Mouse (Mus musculus) limb, embryonic 11.5 days (tissue): ENCODE results near the gene Hbb-bh1. TPM values are rescaled to one million over a fixed set of nuclear protein-coding genes. Genes with fewer than 3 reads are reported as not detected.

Source experiments
- ATAC-seq: fragments of 200-750 bp; cut with Nextera tagmentation; 2 replicates; pipeline ENCODE4 v1.8.0; 2017; ENCODE audit warnings: low read depth; ENCODE audit not compliant: insufficient number of reproducible peaks, low FRiP score, low TSS enrichment
- DNase-seq: peaks from one replicate; pipeline ENCODE4 v3.0.0-alpha.2; 2015; ENCODE audit warnings: low spot score
- H3K27ac ChIP-seq: fragments of 300-500 bp; sonication (generic); replicated peaks from 2 replicates; pipeline ENCODE4 v1.5.1; 2014; ENCODE audit warnings: low read depth, mild to moderate bottlenecking, low read length
- H3K27me3 ChIP-seq: fragments of 300-500 bp; sonication (generic); 2 replicates; pipeline ENCODE4 v1.6.1; 2014; ENCODE audit warnings: mild to moderate bottlenecking, low read length, mixed read lengths; ENCODE audit not compliant: control insufficient read depth, insufficient read depth
- H3K36me3 ChIP-seq: fragments of 300-500 bp; sonication (generic); 2 replicates; pipeline ENCODE4 v1.6.1; 2014; ENCODE audit warnings: mild to moderate bottlenecking, low read length, moderate library complexity, mixed read lengths; ENCODE audit not compliant: control insufficient read depth, insufficient read depth
- H3K4me1 ChIP-seq: fragments of 300-500 bp; sonication (generic); 2 replicates; pipeline ENCODE4 v1.6.1; 2014; ENCODE audit warnings: low read length, mixed read lengths; ENCODE audit not compliant: control insufficient read depth, insufficient read depth
- H3K4me2 ChIP-seq: fragments of 300-500 bp; sonication (generic); 2 replicates; pipeline ENCODE4 v1.6.1; 2014; ENCODE audit warnings: low read depth, mild to moderate bottlenecking, moderate library complexity; ENCODE audit not compliant: severe bottlenecking
- H3K4me3 ChIP-seq: fragments of 300-500 bp; sonication (generic); 2 replicates; pipeline ENCODE4 v1.5.1; 2014; ENCODE audit warnings: low read depth, low read length
- H3K9ac ChIP-seq: fragments of 300-500 bp; sonication (generic); 2 replicates; pipeline ENCODE4 v1.6.1; 2014; ENCODE audit warnings: mild to moderate bottlenecking, low read length
- H3K9me3 ChIP-seq: fragments of 300-500 bp; sonication (generic); 2 replicates; pipeline ENCODE4 v1.6.1; 2016; ENCODE audit warnings: low read length; ENCODE audit not compliant: control insufficient read depth
- WGBS: fragments of 180-500 bp; shearing (Covaris S2); extraction: QIAGEN DNeasy Blood & Tissue Kit; methylation state at CpG from one replicate; pipeline ENCODE4 v1.1.7; 2014; 5-methylcytosine and 5-hydroxymethylcytosine counted together
- polyA plus RNA-seq: library from polyadenylated mRNA; unstranded; fragments of >200 nt; fragmentation: Nextera tagmentation; extraction: Ambion mirVana; gene quantifications from 2 replicates; pipeline ENCODE4 v1.2.1, GENCODE M21; 2014

Hbb-bh1 gene
- 1,749 and 1,831 TPM in 2 replicates for polyA plus RNA-seq

- H3K27me3 ChIP-seq = no peaks in the 10 kb centered on the region
- H3K9ac ChIP-seq = no peak within 1 kb of the TSS
- no peak within 1 kb of the TSS for H3K4me2 ChIP-seq
- ATAC-seq = no peak
- no peak within 1 kb of the TSS for H3K4me3 ChIP-seq
- H3K4me1 ChIP-seq = no peaks in the 10 kb centered on the region
- no peaks in the 10 kb centered on the region for H3K36me3 ChIP-seq
- 88% methylated on average over 2 of the region's 2 CpGs for WGBS
- no peaks in the 10 kb centered on the region for H3K9me3 ChIP-seq
- no peak for DNase-seq
- H3K27ac ChIP-seq = no peak within 1 kb of the TSS
Measured at GRCm38 (mm10) chr7:103843034-103843433, at the start of gene Hbb-bh1. Hbb-bh1 (minus strand) TSS chr7:103843164.

DNA sequence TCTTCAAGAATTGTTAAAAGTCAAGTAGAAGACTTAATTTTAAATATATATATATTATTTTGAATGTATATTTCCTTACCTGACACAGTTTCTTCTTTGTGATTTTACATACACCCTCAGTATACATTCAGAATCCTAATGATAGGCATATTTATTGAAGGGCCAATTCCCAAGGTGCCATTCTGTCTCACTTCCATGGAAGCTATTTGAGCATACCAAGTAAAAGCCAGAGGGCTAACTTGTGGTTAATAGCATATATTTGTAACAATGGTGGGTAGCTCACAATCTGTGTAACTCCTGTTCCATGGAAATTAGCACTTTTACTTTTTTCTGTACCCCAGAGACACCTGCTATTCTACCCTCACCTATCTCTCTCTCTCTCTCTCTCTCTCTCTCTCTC is 43.2 kb upstream of the Hbb-bh1 start, which contains the start of gene Olfr66:
Gene Olfr66, minus strand, starts transcription at position 101 of the 400 bp plus-strand sequence.
- no peak within 1 kb of the TSS for H3K9ac ChIP-seq
- H3K27ac ChIP-seq = no peak within 1 kb of the TSS
- H3K4me1 ChIP-seq = no peaks in the 10 kb centered on the region
- DNase-seq (no peak), ATAC-seq (no peak)
- H3K9me3 ChIP-seq = no peaks in the 10 kb centered on the region
- no peak within 1 kb of the TSS for H3K4me2 ChIP-seq
- no peaks in the 10 kb centered on the region for H3K36me3 ChIP-seq
- no peak within 1 kb of the TSS for H3K4me3 ChIP-seq
- H3K27me3 ChIP-seq = no peaks in the 10 kb centered on the region

GRCm38 (mm10) chr7:103877093-103877492 is 34.1 kb upstream of the Hbb-bh1 start:
- H3K9ac ChIP-seq = no peak overlapping the region
- ATAC-seq (no peak), DNase-seq (no peak)
- H3K27me3 ChIP-seq = no peaks in the 10 kb centered on the region
- H3K4me2 ChIP-seq = no peak overlapping the region
- H3K9me3 ChIP-seq = no peaks in the 10 kb centered on the region
- H3K4me1 ChIP-seq = no peaks in the 10 kb centered on the region
- no peaks in the 10 kb centered on the region for H3K36me3 ChIP-seq
- H3K4me3 ChIP-seq = no peak overlapping the region
- no peak overlapping the region for H3K27ac ChIP-seq
- 88% methylated on average over 2 of the region's 2 CpGs for WGBS

- Histone ChIP-seq H3K4me2 (no peak overlapping the region), H3K4me3 (no peak overlapping the region), H3K9ac (no peak overlapping the region), H3K27me3 (no peaks in the 10 kb centered on the region), H3K27ac (no peak overlapping the region), H3K9me3 (no peaks in the 10 kb centered on the region), H3K4me1 (no peaks in the 10 kb centered on the region), H3K36me3 (no peaks in the 10 kb centered on the region)
- 46% methylated on average over 5 of the region's 5 CpGs for WGBS
- no peak for ATAC-seq
- DNase-seq = no peak
Measured at GRCm38 (mm10) chr7:103874451-103874850, 31.5 kb upstream of the Hbb-bh1 start.

DNA sequence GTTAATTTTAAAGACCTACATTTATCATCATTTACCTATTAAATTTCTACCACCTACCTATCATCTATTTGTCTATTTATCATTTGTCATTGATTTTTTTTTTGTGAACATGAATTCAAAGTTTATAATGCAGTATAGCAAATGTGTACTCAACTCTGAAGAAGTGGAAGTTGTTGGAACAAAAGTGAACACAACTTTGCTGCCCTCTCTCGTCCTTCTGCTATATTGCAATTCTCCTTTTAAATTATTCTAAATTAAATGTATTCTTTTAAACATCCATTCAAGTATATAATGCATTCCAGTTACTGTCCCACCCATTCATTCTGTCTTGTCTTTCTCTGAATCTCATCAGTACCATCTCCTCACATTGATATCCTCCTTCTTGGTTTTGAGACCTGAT is 30.1 kb upstream of the Hbb-bh1 start:
- no peak for DNase-seq
- no peak overlapping the region for H3K4me2 ChIP-seq
- no peak for ATAC-seq
- H3K9me3 ChIP-seq = no peaks in the 10 kb centered on the region
- H3K27ac ChIP-seq = no peak overlapping the region
- H3K4me1 ChIP-seq = no peaks in the 10 kb centered on the region
- H3K4me3 ChIP-seq = no peak overlapping the region
- no peaks in the 10 kb centered on the region for H3K36me3 ChIP-seq
- 15% methylated on average over 1 of the region's 1 CpGs for whole genome bisulfite sequencing
- no peaks in the 10 kb centered on the region for H3K27me3 ChIP-seq
- no peak overlapping the region for H3K9ac ChIP-seq

GRCm38 (mm10) chr7:103870667-103871066 is 27.7 kb upstream of the Hbb-bh1 start:
- H3K4me2 ChIP-seq = no peak overlapping the region
- no peaks in the 10 kb centered on the region for H3K4me1 ChIP-seq
- H3K9me3 ChIP-seq = no peaks in the 10 kb centered on the region
- ATAC-seq (0 out of 2 replicates have a peak, but pooled peaks have one; percentile 31), DNase-seq (no peak)
- no peaks in the 10 kb centered on the region for H3K36me3 ChIP-seq
- H3K9ac ChIP-seq = no peak overlapping the region
- H3K27ac ChIP-seq = no peak overlapping the region
- no peak overlapping the region for H3K4me3 ChIP-seq
- no peaks in the 10 kb centered on the region for H3K27me3 ChIP-seq

DNA sequence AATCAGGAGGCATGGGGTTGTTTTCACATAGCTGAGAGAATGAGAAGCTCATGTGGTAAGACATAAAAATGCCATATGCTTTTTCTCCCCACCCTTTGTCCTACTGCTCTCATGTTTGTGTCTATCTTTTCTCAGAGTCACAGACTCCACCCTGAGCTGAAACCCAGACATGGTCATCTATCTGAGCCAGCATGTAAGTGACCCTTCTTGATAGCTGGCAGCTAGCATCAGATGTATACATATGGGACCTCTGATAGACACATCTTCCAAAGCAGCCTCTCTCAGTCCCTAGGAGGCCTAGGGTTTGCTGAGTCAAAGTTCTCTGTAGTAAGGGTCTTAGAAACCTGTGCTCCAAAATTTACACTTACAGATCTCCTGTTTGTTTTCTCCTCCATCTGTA is 22.8 kb upstream of the Hbb-bh1 start:
- no peak for DNase-seq
- Histone ChIP-seq H3K9me3 (no peaks in the 10 kb centered on the region), H3K36me3 (no peaks in the 10 kb centered on the region), H3K27me3 (no peaks in the 10 kb centered on the region), H3K4me3 (no peak overlapping the region), H3K4me1 (no peaks in the 10 kb centered on the region), H3K27ac (no peak overlapping the region), H3K4me2 (no peak overlapping the region), H3K9ac (no peak overlapping the region)
- ATAC-seq = no peak

- 92% methylated on average over 3 of the region's 3 CpGs for WGBS
- no peak overlapping the region for H3K4me3 ChIP-seq
- no peak for ATAC-seq
- H3K9me3 ChIP-seq = no peaks in the 10 kb centered on the region
- H3K4me2 ChIP-seq = no peak overlapping the region
- H3K27me3 ChIP-seq = no peaks in the 10 kb centered on the region
- no peak overlapping the region for H3K9ac ChIP-seq
- no peak for DNase-seq
- H3K36me3 ChIP-seq = no peaks in the 10 kb centered on the region
- no peaks in the 10 kb centered on the region for H3K4me1 ChIP-seq
- H3K27ac ChIP-seq = no peak overlapping the region
Measured at GRCm38 (mm10) chr7:103861531-103861930, 18.6 kb upstream of the Hbb-bh1 start.

DNA sequence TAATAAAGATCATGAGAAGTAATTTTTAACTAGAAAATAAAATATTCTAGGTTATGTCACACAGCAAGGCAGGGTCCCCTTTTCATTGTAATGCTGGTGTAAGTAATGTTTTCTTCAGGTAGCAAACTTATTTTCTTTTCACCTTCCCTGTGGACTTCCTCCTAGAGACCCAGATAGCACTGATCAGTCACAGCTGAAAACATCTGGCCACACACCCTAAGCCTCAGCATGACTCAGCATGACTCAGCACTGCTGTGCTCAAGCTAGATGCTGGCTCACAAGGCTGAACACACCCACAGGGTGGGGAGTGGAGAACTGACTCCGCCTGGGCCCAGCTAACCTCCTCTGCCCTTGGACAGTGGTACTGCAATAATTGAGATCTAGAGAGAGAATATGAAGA is 17.9 kb upstream of the Hbb-bh1 start:
- WGBS = 59% methylated on average over 1 of the region's 1 CpGs
- DNase-seq (peak; percentile 30), ATAC-seq (no peak)
- Histone ChIP-seq H3K4me3 (no peak overlapping the region), H3K27me3 (no peaks in the 10 kb centered on the region), H3K9me3 (no peaks in the 10 kb centered on the region), H3K9ac (no peak overlapping the region), H3K4me2 (no peak overlapping the region), H3K4me1 (no peaks in the 10 kb centered on the region), H3K27ac (no peak overlapping the region), H3K36me3 (no peaks in the 10 kb centered on the region)
